Mouse (Mus musculus): ENCODE measurements around the gene Mas1. TPM values are rescaled to one million over a fixed set of nuclear protein-coding genes. Genes with fewer than 3 reads are reported as not detected.

Mas1 gene
- total and polyA plus RNA-seq, 3 experiments = not detected

DNA sequence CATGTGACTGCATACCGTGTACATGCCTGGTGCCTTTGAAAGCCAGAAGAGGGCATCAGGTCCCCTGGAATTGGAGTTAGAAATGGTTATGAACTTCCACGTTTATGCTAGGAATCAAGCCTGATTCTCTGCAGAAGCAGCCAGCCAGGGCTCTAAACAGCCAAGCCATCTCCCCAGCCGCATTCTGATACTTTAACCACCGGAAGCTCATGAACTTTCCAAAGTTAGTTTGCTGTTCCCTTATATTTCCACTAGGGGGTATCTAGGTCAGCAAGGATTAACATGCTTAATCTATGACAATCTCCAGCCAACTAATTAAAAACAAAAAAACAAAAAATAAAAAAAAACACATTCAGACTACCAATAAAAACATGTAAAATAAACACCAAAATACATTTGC, 9.9 kb downstream of the Mas1 start:
- Histone ChIP-seq H3K9me3 (replicated peaks; ENCODE audit: insufficient read depth, low read length) (no peaks in the 10 kb centered on the region), H3K4me3 (ENCODE audit: control insufficient read depth in 1 of 2, insufficient read depth in 1 of 2, low read depth in 2 of 2, low read length in 2 of 2) (peak overlapping the region; percentile 1 to 44; a peak in 3 of 4 replicates), H3K79me2 (ENCODE audit: control insufficient read depth, insufficient read depth, low read length, poor library complexity) (no peaks in the 10 kb centered on the region), H3K27me3 (ENCODE audit: control insufficient read depth in 1 of 2, insufficient read depth in 2 of 2, low read length in 2 of 2) (no peaks in the 10 kb centered on the region), H3K4me1 (ENCODE audit: control insufficient read depth in 1 of 2, insufficient read depth in 2 of 2, low read length in 2 of 2) (peaks cover 0 to 2% of the 10 kb centered on the region in 2 experiments; a peak in 2 of 4 replicates), H3K9ac (ENCODE audit: control insufficient read depth, low read depth, low read length, poor library complexity, severe bottlenecking) (no peak overlapping the region), H3K36me3 (ENCODE audit: control insufficient read depth in 1 of 2, insufficient read depth in 2 of 2, low read length in 2 of 2) (peaks cover 0 to 2% of the 10 kb centered on the region in 2 experiments; a peak in 1 of 4 replicates), H3K27ac (ENCODE audit: control insufficient read depth, low read depth, low read length) (no peak overlapping the region)
- DNase-seq (ENCODE audit: low read depth, low spot score) = peak; percentile 62
- TF ChIP-seq TAL1 (IDR thresholded peaks at IDR 0.05; ENCODE audit: low read length) (no peak), TBP (IDR thresholded peaks at IDR 0.05; ENCODE audit: low read depth, low read length) (0 out of 2 replicates have a peak, but pooled peaks have one; percentile 26), GATA1 (IDR thresholded peaks at IDR 0.05; ENCODE audit: low read depth, low read length) (peak; percentile 37; the same call in 1 of the 2 replicates), RAD21 (IDR thresholded peaks at IDR 0.05; ENCODE audit: low read depth, low read length) (peak; percentile 42), CTCF (IDR thresholded peaks at IDR 0.05 in 2 of 3, conservative IDR thresholded peaks at IDR 0.05 in 1 of 3; ENCODE audit: control insufficient read depth in 1 of 3, insufficient read depth in 1 of 3, low read depth in 2 of 3, low read length in 3 of 3, poor library complexity in 1 of 3, severe bottlenecking in 1 of 3) (peak in 2 of 3 experiments; percentile 47 to 55; a peak in 4 of 6 replicates)

DNA sequence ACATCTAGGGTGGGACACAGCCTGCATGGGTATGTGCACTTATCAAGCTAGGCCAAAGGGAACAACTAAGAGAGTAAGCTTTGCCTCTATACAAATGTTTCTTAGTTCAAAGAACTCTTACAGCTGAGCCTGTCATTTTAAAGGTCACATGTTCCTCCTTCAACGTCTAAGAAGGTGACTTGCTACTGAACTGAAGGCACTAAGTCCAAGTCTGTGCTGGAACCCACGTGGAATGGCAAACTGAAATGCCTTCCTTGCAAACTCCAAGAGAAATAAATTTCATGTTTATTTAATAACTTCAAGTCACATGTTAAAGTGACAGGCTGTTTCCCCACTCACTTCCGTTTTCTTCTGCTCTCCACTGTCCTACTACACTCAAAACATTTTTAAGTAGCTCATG, 10.5 kb downstream of the Mas1 start:
- Histone ChIP-seq H3K9me3 (replicated peaks; ENCODE audit: insufficient read depth, low read length) (no peaks in the 10 kb centered on the region), H3K9ac (ENCODE audit: control insufficient read depth, low read depth, low read length, poor library complexity, severe bottlenecking) (peak overlapping the region; percentile 33; the same call in 1 of the 2 replicates), H3K4me3 (ENCODE audit: control insufficient read depth in 1 of 2, insufficient read depth in 1 of 2, low read depth in 2 of 2, low read length in 2 of 2) (peak overlapping the region; percentile 14 to 44; a peak in 2 of 4 replicates), H3K79me2 (ENCODE audit: control insufficient read depth, insufficient read depth, low read length, poor library complexity) (no peaks in the 10 kb centered on the region), H3K27ac (ENCODE audit: control insufficient read depth, low read depth, low read length) (peak overlapping the region; percentile 30), H3K27me3 (ENCODE audit: control insufficient read depth in 1 of 2, insufficient read depth in 2 of 2, low read length in 2 of 2) (no peaks in the 10 kb centered on the region), H3K4me1 (ENCODE audit: control insufficient read depth in 1 of 2, insufficient read depth in 2 of 2, low read length in 2 of 2) (peaks cover 0 to 2% of the 10 kb centered on the region in 2 experiments; a peak in 2 of 4 replicates), H3K36me3 (ENCODE audit: control insufficient read depth in 1 of 2, insufficient read depth in 2 of 2, low read length in 2 of 2) (peaks cover 0 to 2% of the 10 kb centered on the region in 2 experiments; a peak in 1 of 4 replicates)
- peak; percentile 53 for DNase-seq (ENCODE audit: low read depth, low spot score)
- TF ChIP-seq RAD21 (IDR thresholded peaks at IDR 0.05; ENCODE audit: low read depth, low read length) (no peak), USF1 (IDR thresholded peaks at IDR 0.05; ENCODE audit: low read depth, low read length) (peak; percentile 59), MXI1 (IDR thresholded peaks at IDR 0.05; ENCODE audit: low read depth, low read length) (peak; percentile 34; the same call in 1 of the 2 replicates), TAL1 (IDR thresholded peaks at IDR 0.05; ENCODE audit: low read length) (no peak), HCFC1 (IDR thresholded peaks at IDR 0.05; ENCODE audit: low read depth, low read length) (no peak), SIN3A (IDR thresholded peaks at IDR 0.05; ENCODE audit: low read length) (peak; percentile 14; the same call in 1 of the 2 replicates)

DNA sequence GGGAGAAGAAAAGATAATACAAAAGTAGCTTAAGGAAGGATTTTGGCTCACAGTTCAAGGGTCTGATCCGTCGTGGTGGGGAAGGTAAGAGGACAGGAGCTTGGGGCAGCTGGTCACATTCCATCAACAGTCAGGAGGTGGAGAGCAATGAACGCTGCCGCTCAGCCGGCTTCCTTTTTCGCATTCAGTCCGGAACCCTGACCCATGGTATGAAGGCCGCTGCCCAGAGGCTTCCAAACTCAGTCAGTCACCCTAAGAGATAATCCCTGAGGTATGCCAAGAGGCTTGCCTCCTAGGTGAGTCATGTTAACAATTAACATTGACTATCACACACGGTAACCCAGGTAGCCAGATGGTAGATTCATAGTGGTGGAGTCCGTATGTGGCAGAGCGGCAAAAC, 13.6 kb downstream of the Mas1 start:
- TF ChIP-seq SIN3A (IDR thresholded peaks at IDR 0.05; ENCODE audit: low read length) (no peak), GABPA (IDR thresholded peaks at IDR 0.05; ENCODE audit: low read depth, low read length) (no peak)
- DNase-seq (ENCODE audit: low read depth, low spot score) = no peak
- Histone ChIP-seq H3K4me3 (ENCODE audit: control insufficient read depth in 1 of 2, insufficient read depth in 1 of 2, low read depth in 2 of 2, low read length in 2 of 2) (no peak overlapping the region), H3K9me3 (replicated peaks; ENCODE audit: insufficient read depth, low read length) (no peaks in the 10 kb centered on the region), H3K27ac (ENCODE audit: control insufficient read depth, low read depth, low read length) (no peak overlapping the region), H3K9ac (ENCODE audit: control insufficient read depth, low read depth, low read length, poor library complexity, severe bottlenecking) (no peak overlapping the region), H3K4me1 (ENCODE audit: control insufficient read depth in 1 of 2, insufficient read depth in 2 of 2, low read length in 2 of 2) (peaks cover 0 to 2% of the 10 kb centered on the region in 2 experiments; a peak in 2 of 4 replicates), H3K79me2 (ENCODE audit: control insufficient read depth, insufficient read depth, low read length, poor library complexity) (no peaks in the 10 kb centered on the region), H3K36me3 (ENCODE audit: control insufficient read depth in 1 of 2, insufficient read depth in 2 of 2, low read length in 2 of 2) (peaks cover 0 to 2% of the 10 kb centered on the region in 2 experiments; a peak in 1 of 4 replicates), H3K27me3 (ENCODE audit: control insufficient read depth in 1 of 2, insufficient read depth in 2 of 2, low read length in 2 of 2) (no peaks in the 10 kb centered on the region)
